Mouse (Mus musculus) MEL (cell line): ENCODE measurements around the gene Myt1l. TPM values are rescaled to one million over a fixed set of nuclear protein-coding genes. Genes with fewer than 3 reads are reported as not detected.

Source experiments
- DNase-seq: peaks from one replicate; pipeline ENCODE4 v3.0.0; 2011; ENCODE audit warnings: low read depth, low spot score
- H3K27ac ChIP-seq: 2 replicates; pipeline ENCODE4 v1.5.1; 2012; ENCODE audit warnings: low read depth, mild to moderate bottlenecking, control low read depth, low read length, moderate library complexity; ENCODE audit not compliant: control insufficient read depth
- H3K27me3 ChIP-seq, 2 experiments: fragments of 150-350 bp in 1 of 2; sonication (generic) in 1 of 2; 2 replicates each; pipeline ENCODE4 v1.6.1; 2012; ENCODE audit warnings: low read length in 2 of 2, mild to moderate bottlenecking in 2 of 2, improper control_type of control experiment in 1 of 2, moderate library complexity in 1 of 2; ENCODE audit not compliant: insufficient read depth in 2 of 2, control insufficient read depth in 1 of 2
- H3K36me3 ChIP-seq, 2 experiments: 2 replicates each; pipeline ENCODE4 v1.6.1; 2012 to 2014; ENCODE audit warnings: low read length in 2 of 2, improper control_type of control experiment in 1 of 2, inconsistent platforms in 1 of 2, mild to moderate bottlenecking in 1 of 2; ENCODE audit not compliant: insufficient read depth in 2 of 2, control insufficient read depth in 1 of 2
- H3K4me1 ChIP-seq, 2 experiments: fragments of 150-350 bp in 1 of 2; sonication (generic) in 1 of 2; 2 replicates each; pipeline ENCODE4 v1.6.1; 2012; ENCODE audit warnings: low read length in 2 of 2, improper control_type of control experiment in 1 of 2, mild to moderate bottlenecking in 1 of 2; ENCODE audit not compliant: insufficient read depth in 2 of 2, control insufficient read depth in 1 of 2
- H3K4me3 ChIP-seq, 2 experiments: fragments of 150-350 bp in 1 of 2; sonication (generic) in 1 of 2; 2 replicates each; pipeline ENCODE4 v1.5.1; 2012; ENCODE audit warnings: low read depth in 2 of 2, low read length in 2 of 2, mild to moderate bottlenecking in 2 of 2, moderate library complexity in 2 of 2, control low read depth in 1 of 2, improper control_type of control experiment in 1 of 2; ENCODE audit not compliant: control insufficient read depth in 1 of 2, insufficient read depth in 1 of 2
- H3K79me2 ChIP-seq: 2 replicates; pipeline ENCODE4 v1.6.1; 2012; ENCODE audit warnings: mild to moderate bottlenecking, low read length, moderate library complexity; ENCODE audit not compliant: control insufficient read depth, poor library complexity, insufficient read depth
- H3K9ac ChIP-seq: 2 replicates; pipeline ENCODE4 v1.6.1; 2012; ENCODE audit warnings: low read depth, mild to moderate bottlenecking, control low read depth, low read length, moderate library complexity; ENCODE audit not compliant: control insufficient read depth, poor library complexity, severe bottlenecking
- H3K9me3 ChIP-seq: fragments of 150-350 bp; sonication (generic); replicated peaks from 2 replicates; pipeline ENCODE4 v1.6.1; 2012; ENCODE audit warnings: mild to moderate bottlenecking, low read length, improper control_type of control experiment, moderate library complexity; ENCODE audit not compliant: insufficient read depth
- CHD1 ChIP-seq: IDR thresholded peaks from 2 replicates; pipeline ENCODE4 v1.6.1; 2012; ENCODE audit warnings: low read depth, mild to moderate bottlenecking, inconsistent platforms, low read length, improper control_type of control experiment
- E2F4 ChIP-seq: IDR thresholded peaks from 2 replicates; pipeline ENCODE4 v1.6.1; 2011; ENCODE audit warnings: low read depth, low read length, improper control_type of control experiment, borderline replicate concordance
- GATA1 ChIP-seq: IDR thresholded peaks from 2 replicates; pipeline ENCODE4 v1.6.1; 2011; ENCODE audit warnings: low read depth, low read length, improper control_type of control experiment
- HCFC1 ChIP-seq: IDR thresholded peaks from 2 replicates; pipeline ENCODE4 v1.6.1; 2012; ENCODE audit warnings: low read depth, mild to moderate bottlenecking, inconsistent platforms, low read length, improper control_type of control experiment, moderate library complexity
- MAFK ChIP-seq: IDR thresholded peaks from 2 replicates; pipeline ENCODE4 v1.6.1; 2011; ENCODE audit warnings: low read depth, mild to moderate bottlenecking, low read length, improper control_type of control experiment, borderline replicate concordance
- MXI1 ChIP-seq: IDR thresholded peaks from 2 replicates; pipeline ENCODE4 v1.6.1; 2011; ENCODE audit warnings: mild to moderate bottlenecking, low read depth, low read length, improper control_type of control experiment
- MYB ChIP-seq: IDR thresholded peaks from 2 replicates; pipeline ENCODE4 v1.6.1; 2011; ENCODE audit warnings: mild to moderate bottlenecking, low read depth, low read length, improper control_type of control experiment
- NELFE ChIP-seq: IDR thresholded peaks from 2 replicates; pipeline ENCODE4 v1.6.1; 2011; ENCODE audit warnings: low read depth, low read length, improper control_type of control experiment
- POLR2A ChIP-seq, 2 experiments: IDR thresholded peaks; 2 replicates each; pipeline ENCODE4 v1.6.1; 2011 to 2012; ENCODE audit warnings: low read length in 2 of 2, mild to moderate bottlenecking in 2 of 2, control low read depth in 1 of 2, improper control_type of control experiment in 1 of 2, low read depth in 1 of 2, moderate library complexity in 1 of 2; ENCODE audit not compliant: control insufficient read depth in 1 of 2, insufficient read depth in 1 of 2, poor library complexity in 1 of 2
- POLR2AphosphoS2 ChIP-seq: IDR thresholded peaks from 2 replicates; pipeline ENCODE4 v1.6.1; 2011; ENCODE audit warnings: low read length, improper control_type of control experiment
- POLR2AphosphoS5 ChIP-seq: IDR thresholded peaks from 2 replicates; pipeline ENCODE4 v1.6.1; 2012; ENCODE audit warnings: low read depth, borderline replicate concordance, mild to moderate bottlenecking, inconsistent platforms, low read length, moderate library complexity, mixed read lengths
- RCOR1 ChIP-seq: IDR thresholded peaks from 2 replicates; pipeline ENCODE4 v1.6.1; 2012; ENCODE audit warnings: low read depth, mild to moderate bottlenecking, inconsistent platforms, low read length, improper control_type of control experiment
- SIN3A ChIP-seq: IDR thresholded peaks from 2 replicates; pipeline ENCODE4 v1.6.1; 2012; ENCODE audit warnings: low read length, improper control_type of control experiment, inconsistent platforms
- USF2 ChIP-seq, 2 experiments: IDR thresholded peaks; 2 replicates each; pipeline ENCODE4 v1.6.1; 2011 to 2012; ENCODE audit warnings: improper control_type of control experiment in 2 of 2, low read length in 2 of 2, borderline replicate concordance in 1 of 2, inconsistent platforms in 1 of 2, low read depth in 1 of 2, mild to moderate bottlenecking in 1 of 2; ENCODE audit not compliant: insufficient read depth in 1 of 2
- ZNF384 ChIP-seq: IDR thresholded peaks from 2 replicates; pipeline ENCODE4 v1.6.1; 2012; ENCODE audit warnings: low read depth, mild to moderate bottlenecking, inconsistent platforms, low read length, improper control_type of control experiment
- polyA plus RNA-seq, 2 experiments: library from polyadenylated mRNA; stranded (reverse) in 1 of 2; unstranded in 1 of 2; fragments of >175 nt in 1 of 2; fragments of >200 nt in 1 of 2; gene quantifications; 2 replicates each; pipeline versions ENCODE4 v1.2.1 to v1.2.4; 2012; ENCODE audit warnings: low replicate concordance in 2 of 2, low read depth in 1 of 2; ENCODE audit not compliant: insufficient read length in 2 of 2, insufficient read depth in 1 of 2, missing spikeins in 1 of 2
- total RNA-seq: library from RNA; depleted of rRNA; stranded (reverse); fragments of 300-350 nt; gene quantifications from 2 replicates; pipeline ENCODE4 v1.2.3, GENCODE M21; 2012

Gene Myt1l
- total and polyA plus RNA-seq, 3 experiments, result not detected

GRCm38 (mm10) chr12:29703541-29703940, 175.4 kb downstream of the Myt1l start:
- Histone ChIP-seq H3K79me2 (no peaks in the 10 kb centered on the region), H3K9ac (no peak overlapping the region), H3K4me3 (no peak overlapping the region), H3K36me3 (no peaks in the 10 kb centered on the region), H3K27ac (no peak overlapping the region), H3K27me3 (no peaks in the 10 kb centered on the region), H3K4me1 (no peaks in the 10 kb centered on the region), H3K9me3 (no peaks in the 10 kb centered on the region)
- TF ChIP-seq USF2 (IDR thresholded peaks at IDR 0.05; ENCODE audit: borderline replicate concordance in 1 of 2, insufficient read depth in 1 of 2, low read depth in 1 of 2, low read length in 2 of 2), result no peak
- no peak for TF ChIP-seq CHD1
- no peak for TF ChIP-seq MXI1
- no peak for TF ChIP-seq POLR2AphosphoS2
- TF ChIP-seq POLR2A (IDR thresholded peaks at IDR 0.05; ENCODE audit: control insufficient read depth in 1 of 2, insufficient read depth in 1 of 2, low read depth in 1 of 2, low read length in 2 of 2, poor library complexity in 1 of 2), result no peak
- no peak for TF ChIP-seq MAFK
- no peak for TF ChIP-seq GATA1
- no peak for DNase-seq

- H3K9ac ChIP-seq, result no peak overlapping the region
- H3K27me3 ChIP-seq, result no peaks in the 10 kb centered on the region
- H3K4me3 ChIP-seq, result no peak overlapping the region
- H3K36me3 ChIP-seq, result no peaks in the 10 kb centered on the region
- TF ChIP-seq USF2 (IDR thresholded peaks at IDR 0.05; ENCODE audit: borderline replicate concordance in 1 of 2, insufficient read depth in 1 of 2, low read depth in 1 of 2, low read length in 2 of 2) (no peak), SIN3A (no peak), E2F4 (no peak)
- DNase-seq, result no peak
- H3K4me1 ChIP-seq, result no peaks in the 10 kb centered on the region
- H3K27ac ChIP-seq, result no peak overlapping the region
- H3K79me2 ChIP-seq, result no peaks in the 10 kb centered on the region
- no peaks in the 10 kb centered on the region for H3K9me3 ChIP-seq
These were observed 178.9 kb downstream of the Myt1l start for GRCm38 (mm10) chr12:29707094-29707493.

- no peak overlapping the region for H3K27ac ChIP-seq
- H3K9me3 ChIP-seq, result no peaks in the 10 kb centered on the region
- H3K27me3 ChIP-seq, result no peaks in the 10 kb centered on the region
- DNase-seq, result no peak
- no peak overlapping the region for H3K9ac ChIP-seq
- no peak overlapping the region for H3K4me3 ChIP-seq
- H3K79me2 ChIP-seq, result no peaks in the 10 kb centered on the region
- H3K4me1 ChIP-seq, result no peaks in the 10 kb centered on the region
- H3K36me3 ChIP-seq, result no peaks in the 10 kb centered on the region
- no peak for TF ChIP-seq POLR2AphosphoS5
- no peak for TF ChIP-seq GATA1
- no peak for TF ChIP-seq NELFE
- TF ChIP-seq HCFC1, result no peak
- no peak for TF ChIP-seq ZNF384
- TF ChIP-seq MYB, result no peak
- TF ChIP-seq RCOR1, result no peak
- TF ChIP-seq, all 39 proteins: peak for 0
These were observed 180.0 kb downstream of the Myt1l start for GRCm38 (mm10) chr12:29708166-29708565.
